Mouse (Mus musculus): ENCODE measurements at regions not wholly inside any gene's neighbourhood (a gene's known extent, or its start where the extent isn't known, plus 50 kb on each side); places are given as distances from the start of the nearest gene placed in this dataset.

DNA sequence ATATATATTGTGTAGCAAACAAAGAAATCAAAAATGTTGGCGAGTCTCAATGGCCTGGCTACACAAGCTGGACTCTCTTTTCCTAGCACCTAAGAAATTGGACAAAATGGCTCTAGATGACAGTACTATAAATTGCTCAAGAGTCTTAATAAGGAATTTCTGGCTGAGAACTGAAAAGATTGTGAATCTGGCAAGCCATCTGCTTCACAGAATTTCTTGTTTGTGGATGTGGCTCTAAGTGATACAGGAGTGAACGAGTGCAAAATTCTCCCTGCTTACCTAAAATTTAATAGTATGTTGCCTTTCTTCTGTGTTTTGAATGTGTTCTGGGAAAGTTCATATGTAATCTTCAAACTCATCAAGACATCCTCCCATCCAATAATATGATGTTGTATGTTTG, 508.1 kb downstream of the Gm37988 start:
- Histone ChIP-seq H3K27me3 (replicated peaks) (no peaks in the 10 kb centered on the region), H3K4me3 (replicated peaks) (no peak overlapping the region), H3K9me3 (replicated peaks) (no peaks in the 10 kb centered on the region), H3K4me1 (no peaks in the 10 kb centered on the region), H3K27ac (replicated peaks) (no peak overlapping the region), H3K9ac (replicated peaks) (no peak overlapping the region), H3K36me3 (no peaks in the 10 kb centered on the region), H3K4me2 (no peak overlapping the region)
- 84% methylated on average over 2 of the region's 2 CpGs for WGBS
- ATAC-seq (ENCODE audit: low FRiP score) = no peak

DNA sequence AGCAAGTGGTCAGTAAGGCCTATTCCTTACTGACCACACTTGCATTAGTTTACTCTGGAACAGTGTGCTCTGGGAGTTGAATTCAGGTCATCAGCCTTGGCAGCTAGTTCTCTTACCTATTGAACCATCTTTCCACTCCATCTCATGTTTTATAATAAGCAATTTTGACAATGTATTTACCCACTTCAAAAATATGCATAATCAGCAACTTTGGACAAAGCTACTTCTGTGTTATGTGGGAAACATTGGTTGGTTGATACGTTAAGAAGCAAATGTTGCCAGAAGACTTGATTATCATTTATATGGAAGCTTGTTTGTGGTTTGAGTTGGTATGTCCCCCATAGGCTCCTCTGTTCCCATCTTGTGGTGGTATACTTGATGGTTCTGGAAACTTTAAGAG, 509.4 kb downstream of the Gm37988 start:
- H3K9me3 ChIP-seq (replicated peaks) = no peaks in the 10 kb centered on the region
- H3K27ac ChIP-seq (replicated peaks) = no peak overlapping the region
- no peak for ATAC-seq (ENCODE audit: low FRiP score)
- H3K27me3 ChIP-seq (replicated peaks) = no peaks in the 10 kb centered on the region
- 100% methylated on average over 1 of the region's 1 CpGs for WGBS
- no peaks in the 10 kb centered on the region for H3K4me1 ChIP-seq
- no peaks in the 10 kb centered on the region for H3K36me3 ChIP-seq
- no peak overlapping the region for H3K9ac ChIP-seq (replicated peaks)
- no peak overlapping the region for H3K4me3 ChIP-seq (replicated peaks)
- no peak overlapping the region for H3K4me2 ChIP-seq

DNA sequence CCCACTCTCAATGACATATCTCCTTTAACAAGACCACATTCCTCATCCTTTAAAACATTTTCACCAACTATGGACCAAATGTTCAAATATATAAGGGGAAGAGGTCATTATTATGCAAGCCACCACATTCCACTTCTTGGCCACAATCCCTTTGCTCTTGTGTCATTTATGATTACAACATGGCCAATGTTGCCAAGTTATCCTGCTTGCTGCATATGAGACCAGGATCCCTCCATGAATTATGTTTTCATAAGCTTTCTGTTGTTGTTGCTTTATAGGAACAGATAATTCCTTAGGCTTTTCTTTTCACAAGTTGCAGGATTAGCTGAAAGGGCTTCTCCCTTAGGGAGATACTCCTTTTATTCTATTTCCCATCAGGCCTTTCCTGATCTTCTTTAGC, 518.6 kb downstream of the Gm37988 start:
- ATAC-seq (ENCODE audit: low FRiP score) = no peak
- Histone ChIP-seq H3K4me2 (no peak overlapping the region), H3K27ac (replicated peaks) (no peak overlapping the region), H3K27me3 (replicated peaks) (no peaks in the 10 kb centered on the region), H3K36me3 (no peaks in the 10 kb centered on the region), H3K4me3 (replicated peaks) (no peak overlapping the region), H3K9ac (replicated peaks) (no peak overlapping the region), H3K4me1 (no peaks in the 10 kb centered on the region), H3K9me3 (replicated peaks) (no peaks in the 10 kb centered on the region)
